Mouse (Mus musculus): ENCODE data around the gene Slc13a3. TPM values are rescaled to one million over a fixed set of nuclear protein-coding genes. Genes with fewer than 3 reads are reported as not detected.

Gene Slc13a3
- polyA plus RNA-seq, 1 experiment from 2014 or later = 0.89 TPM

- no peak overlapping the region for H3K9ac ChIP-seq
- no peaks in the 10 kb centered on the region for H3K27me3 ChIP-seq
- WGBS = 43% methylated on average over 4 of the region's 4 CpGs
- H3K27ac ChIP-seq (replicated peaks) = no peak overlapping the region
- H3K36me3 ChIP-seq = no peaks in the 10 kb centered on the region
- no peak overlapping the region for H3K4me2 ChIP-seq (replicated peaks)
- H3K9me3 ChIP-seq (replicated peaks) = no peaks in the 10 kb centered on the region
- no peak overlapping the region for H3K4me3 ChIP-seq (replicated peaks)
- H3K4me1 ChIP-seq = no peaks in the 10 kb centered on the region
- no peak for ATAC-seq (ENCODE audit: insufficient number of reproducible peaks, low FRiP score, low TSS enrichment, low read depth)
Measured at GRCm38 (mm10) chr2:165441613-165442012, 31.4 kb downstream of the Slc13a3 start.

- Histone ChIP-seq H3K9me3 (replicated peaks) (no peaks in the 10 kb centered on the region), H3K4me3 (replicated peaks) (no peak overlapping the region), H3K4me2 (replicated peaks) (no peak overlapping the region), H3K4me1 (no peaks in the 10 kb centered on the region), H3K27ac (replicated peaks) (no peak overlapping the region), H3K36me3 (no peaks in the 10 kb centered on the region), H3K27me3 (no peaks in the 10 kb centered on the region), H3K9ac (no peak overlapping the region)
- WGBS = 80% methylated on average over 10 of the region's 10 CpGs
- no peak for ATAC-seq (ENCODE audit: insufficient number of reproducible peaks, low FRiP score, low TSS enrichment, low read depth)
Measured at GRCm38 (mm10) chr2:165439613-165440012, 33.4 kb downstream of the Slc13a3 start.

GRCm38 (mm10) chr2:165438881-165439280, 34.1 kb downstream of the Slc13a3 start:
- 40% methylated on average over 7 of the region's 7 CpGs for WGBS
- no peak overlapping the region for H3K4me3 ChIP-seq (replicated peaks)

GRCm38 (mm10) chr2:165428694-165429093, 44.3 kb downstream of the Slc13a3 start:
- H3K4me3 ChIP-seq (replicated peaks) = no peak overlapping the region
- no peak overlapping the region for H3K4me2 ChIP-seq (replicated peaks)
- H3K4me1 ChIP-seq = no peaks in the 10 kb centered on the region
- no peak overlapping the region for H3K9ac ChIP-seq
- no peaks in the 10 kb centered on the region for H3K9me3 ChIP-seq (replicated peaks)
- no peak for ATAC-seq (ENCODE audit: insufficient number of reproducible peaks, low FRiP score, low TSS enrichment, low read depth)
- H3K36me3 ChIP-seq = no peaks in the 10 kb centered on the region
- no peak overlapping the region for H3K27ac ChIP-seq (replicated peaks)
- H3K27me3 ChIP-seq = no peaks in the 10 kb centered on the region
- 39% methylated on average over 7 of the region's 7 CpGs for WGBS

More at GRCm38 (mm10) chr2:165438881-165439280, 34.1 kb downstream of the Slc13a3 start:
- Histone ChIP-seq H3K4me2 (replicated peaks) (no peak overlapping the region), H3K9me3 (replicated peaks) (no peaks in the 10 kb centered on the region), H3K9ac (no peak overlapping the region), H3K27ac (replicated peaks) (no peak overlapping the region), H3K27me3 (no peaks in the 10 kb centered on the region), H3K4me1 (no peaks in the 10 kb centered on the region), H3K36me3 (no peaks in the 10 kb centered on the region)
- ATAC-seq (ENCODE audit: insufficient number of reproducible peaks, low FRiP score, low TSS enrichment, low read depth) = no peak

- H3K9ac ChIP-seq = no peak overlapping the region
- H3K4me2 ChIP-seq (replicated peaks) = no peak overlapping the region
- H3K27ac ChIP-seq (replicated peaks) = no peak overlapping the region
- WGBS = 81% methylated on average over 2 of the region's 2 CpGs
- no peak for ATAC-seq (ENCODE audit: insufficient number of reproducible peaks, low FRiP score, low TSS enrichment, low read depth)
- H3K9me3 ChIP-seq (replicated peaks) = no peaks in the 10 kb centered on the region
- H3K4me3 ChIP-seq (replicated peaks) = no peak overlapping the region
- no peaks in the 10 kb centered on the region for H3K27me3 ChIP-seq
- H3K4me1 ChIP-seq = peaks cover 31% of the 10 kb centered on the region
- no peaks in the 10 kb centered on the region for H3K36me3 ChIP-seq
Measured at GRCm38 (mm10) chr2:165420195-165420594, 52.8 kb downstream of the Slc13a3 start.

GRCm38 (mm10) chr2:165419670-165420111, 53.3 kb downstream of the Slc13a3 start:
- no peaks in the 10 kb centered on the region for H3K27me3 ChIP-seq
- H3K36me3 ChIP-seq = no peaks in the 10 kb centered on the region
- no peak overlapping the region for H3K4me3 ChIP-seq (replicated peaks)
- H3K9ac ChIP-seq = no peak overlapping the region
- WGBS = 52% methylated on average over 4 of the region's 4 CpGs
- no peak for ATAC-seq (ENCODE audit: insufficient number of reproducible peaks, low FRiP score, low TSS enrichment, low read depth)
- H3K4me2 ChIP-seq (replicated peaks) = no peak overlapping the region
- H3K9me3 ChIP-seq (replicated peaks) = no peaks in the 10 kb centered on the region
- H3K4me1 ChIP-seq = peaks cover 31% of the 10 kb centered on the region
- no peak overlapping the region for H3K27ac ChIP-seq (replicated peaks)

- H3K4me3 ChIP-seq (replicated peaks) = no peak overlapping the region
- H3K4me2 ChIP-seq (replicated peaks) = no peak overlapping the region
- no peaks in the 10 kb centered on the region for H3K9me3 ChIP-seq (replicated peaks)
- H3K36me3 ChIP-seq = no peaks in the 10 kb centered on the region
- no peak overlapping the region for H3K27ac ChIP-seq (replicated peaks)
- 75% methylated on average over 2 of the region's 2 CpGs for WGBS
- peaks cover 40% of the 10 kb centered on the region for H3K4me1 ChIP-seq
- no peaks in the 10 kb centered on the region for H3K27me3 ChIP-seq
- ATAC-seq (ENCODE audit: insufficient number of reproducible peaks, low FRiP score, low TSS enrichment, low read depth) = no peak
- no peak overlapping the region for H3K9ac ChIP-seq
Measured at GRCm38 (mm10) chr2:165418577-165418976, 54.5 kb downstream of the Slc13a3 start.

GRCm38 (mm10) chr2:165417291-165417690, 55.7 kb downstream of the Slc13a3 start:
- Histone ChIP-seq H3K36me3 (no peaks in the 10 kb centered on the region), H3K4me2 (replicated peaks) (no peak overlapping the region), H3K9ac (no peak overlapping the region), H3K27ac (replicated peaks) (no peak overlapping the region), H3K9me3 (replicated peaks) (no peaks in the 10 kb centered on the region), H3K4me3 (replicated peaks) (no peak overlapping the region), H3K27me3 (no peaks in the 10 kb centered on the region), H3K4me1 (peaks cover 40% of the 10 kb centered on the region)
- ATAC-seq (ENCODE audit: insufficient number of reproducible peaks, low FRiP score, low TSS enrichment, low read depth) = 0 out of 2 replicates have a peak, but pooled peaks have one; percentile 31
- 62% methylated on average over 7 of the region's 7 CpGs for WGBS

GRCm38 (mm10) chr2:165415795-165416194, 57.2 kb downstream of the Slc13a3 start:
- no peak overlapping the region for H3K4me3 ChIP-seq (replicated peaks)
- H3K9me3 ChIP-seq (replicated peaks) = no peaks in the 10 kb centered on the region
- H3K27me3 ChIP-seq = no peaks in the 10 kb centered on the region
- H3K4me1 ChIP-seq = peaks cover 40% of the 10 kb centered on the region
- no peak overlapping the region for H3K27ac ChIP-seq (replicated peaks)
- H3K9ac ChIP-seq = no peak overlapping the region
- H3K4me2 ChIP-seq (replicated peaks) = no peak overlapping the region
- no peaks in the 10 kb centered on the region for H3K36me3 ChIP-seq
- WGBS = 22% methylated on average over 6 of the region's 6 CpGs
- ATAC-seq (ENCODE audit: insufficient number of reproducible peaks, low FRiP score, low TSS enrichment, low read depth) = no peak

GRCm38 (mm10) chr2:165415141-165415721, 57.8 kb downstream of the Slc13a3 start:
- H3K27ac ChIP-seq (replicated peaks) = no peak overlapping the region
- H3K36me3 ChIP-seq = no peaks in the 10 kb centered on the region
- no peaks in the 10 kb centered on the region for H3K27me3 ChIP-seq
- peaks cover 40% of the 10 kb centered on the region for H3K4me1 ChIP-seq
- H3K4me2 ChIP-seq (replicated peaks) = no peak overlapping the region
- no peak for ATAC-seq (ENCODE audit: insufficient number of reproducible peaks, low FRiP score, low TSS enrichment, low read depth)
- no peaks in the 10 kb centered on the region for H3K9me3 ChIP-seq (replicated peaks)
- 17% methylated on average over 11 of the region's 11 CpGs for WGBS
- H3K9ac ChIP-seq = no peak overlapping the region
- H3K4me3 ChIP-seq (replicated peaks) = no peak overlapping the region

GRCm38 (mm10) chr2:165414321-165414720, 58.7 kb downstream of the Slc13a3 start:
- 45% methylated on average over 5 of the region's 5 CpGs for WGBS
- H3K27me3 ChIP-seq = no peaks in the 10 kb centered on the region
- no peak for ATAC-seq (ENCODE audit: insufficient number of reproducible peaks, low FRiP score, low TSS enrichment, low read depth)
- no peak overlapping the region for H3K27ac ChIP-seq (replicated peaks)
- H3K9me3 ChIP-seq (replicated peaks) = no peaks in the 10 kb centered on the region
- no peaks in the 10 kb centered on the region for H3K36me3 ChIP-seq
- no peak overlapping the region for H3K9ac ChIP-seq
- H3K4me1 ChIP-seq = peaks cover 33% of the 10 kb centered on the region
- H3K4me2 ChIP-seq (replicated peaks) = no peak overlapping the region
- no peak overlapping the region for H3K4me3 ChIP-seq (replicated peaks)

GRCm38 (mm10) chr2:165413884-165414283, 59.1 kb downstream of the Slc13a3 start:
- no peak overlapping the region for H3K9ac ChIP-seq
- H3K4me2 ChIP-seq (replicated peaks) = no peak overlapping the region
- H3K27ac ChIP-seq (replicated peaks) = no peak overlapping the region
- H3K9me3 ChIP-seq (replicated peaks) = no peaks in the 10 kb centered on the region
- no peak overlapping the region for H3K4me3 ChIP-seq (replicated peaks)
- WGBS = 37% methylated on average over 3 of the region's 3 CpGs
- H3K36me3 ChIP-seq = no peaks in the 10 kb centered on the region
- peaks cover 32% of the 10 kb centered on the region for H3K4me1 ChIP-seq
- no peaks in the 10 kb centered on the region for H3K27me3 ChIP-seq
- no peak for ATAC-seq (ENCODE audit: insufficient number of reproducible peaks, low FRiP score, low TSS enrichment, low read depth)
